Mouse (Mus musculus): ENCODE results near the gene Ptpre.
"Not testable (repeated sequence)": the region's sequence is repeated elsewhere in the genome, so short reads cannot be mapped to it uniquely, and the experiment has no call there.

The Ptpre gene

GRCm38 (mm10) chr7:135609028-135609427 is 71.7 kb downstream of the Ptpre start:
- DNase-seq: no peak

- DNase-seq: peak in 1 of 2 experiments; percentile 22
Observed at GRCm38 (mm10) chr7:135609655-135610054, 72.4 kb downstream of the Ptpre start.

- DNase-seq: no peak
Observed at GRCm38 (mm10) chr7:135612276-135612675, 75.0 kb downstream of the Ptpre start.

GRCm38 (mm10) chr7:135612801-135613200 is 75.5 kb downstream of the Ptpre start:
- DNase-seq: no peak

GRCm38 (mm10) chr7:135613380-135613779 is 76.1 kb downstream of the Ptpre start:
- DNase-seq: no peak

- DNase-seq: no peak
Observed at GRCm38 (mm10) chr7:135614892-135615291, 77.6 kb downstream of the Ptpre start.

- not testable (repeated sequence) for DNase-seq
Observed at GRCm38 (mm10) chr7:135616479-135616878, 79.2 kb downstream of the Ptpre start.

- DNase-seq: no peak
Observed at GRCm38 (mm10) chr7:135617776-135618175, 80.5 kb downstream of the Ptpre start.

- no peak for DNase-seq
Observed at GRCm38 (mm10) chr7:135621649-135622048, 84.4 kb downstream of the Ptpre start.

- DNase-seq: no peak
Observed at GRCm38 (mm10) chr7:135622241-135622640, 85.0 kb downstream of the Ptpre start.

GRCm38 (mm10) chr7:135624854-135625253 is 87.6 kb downstream of the Ptpre start:
- no peak for DNase-seq

- DNase-seq: no peak
Observed at GRCm38 (mm10) chr7:135628363-135628762, 91.1 kb downstream of the Ptpre start.

- no peak for DNase-seq
Observed at GRCm38 (mm10) chr7:135629019-135629418, 91.7 kb downstream of the Ptpre start.

- DNase-seq: peak; percentile 83 to 85
Observed at GRCm38 (mm10) chr7:135631776-135632552, 94.7 kb downstream of the Ptpre start.

GRCm38 (mm10) chr7:135632716-135633258 is 95.5 kb downstream of the Ptpre start:
- DNase-seq: no peak

GRCm38 (mm10) chr7:135634851-135635624 is 97.8 kb downstream of the Ptpre start:
- DNase-seq: no peak

- DNase-seq: no peak
Observed at GRCm38 (mm10) chr7:135637406-135637980, 100.2 kb downstream of the Ptpre start.

GRCm38 (mm10) chr7:135639361-135639760 is 102.1 kb downstream of the Ptpre start:
- no peak for DNase-seq

- DNase-seq: peak; percentile 24 to 47
Observed at GRCm38 (mm10) chr7:135641698-135642507, 104.6 kb downstream of the Ptpre start.

GRCm38 (mm10) chr7:135644452-135644851 is 107.2 kb downstream of the Ptpre start:
- DNase-seq: no peak

- DNase-seq: no peak
Observed at GRCm38 (mm10) chr7:135646976-135647375, 109.7 kb downstream of the Ptpre start.

- DNase-seq: no peak
Observed at GRCm38 (mm10) chr7:135648821-135649220, 111.5 kb downstream of the Ptpre start.

All from kidney, postnatal 4 days (tissue).